Mouse (Mus musculus) myocyte (in vitro differentiated cells): Measurements from ENCODE around the gene Castor2.

Experiments used
- MAX ChIP-seq: IDR thresholded peaks from one replicate; pipeline ENCODE4 v1.6.1; 2011; ENCODE audit warnings: low read depth, mild to moderate bottlenecking, control low read depth
- MYOG ChIP-seq, 3 experiments: IDR thresholded peaks; one replicate each; pipeline ENCODE4 v1.6.1; 2011; ENCODE audit warnings: control low read depth in 2 of 3, low read depth in 2 of 3, mild to moderate bottlenecking in 2 of 3; ENCODE audit not compliant: insufficient read length in 2 of 3, control insufficient read depth in 1 of 3, insufficient read depth in 1 of 3
- POLR2A ChIP-seq: IDR thresholded peaks from one replicate; pipeline ENCODE4 v1.6.1; 2011; ENCODE audit warnings: low read depth, mild to moderate bottlenecking, control low read depth, moderate library complexity; ENCODE audit not compliant: insufficient read length
- POLR2AphosphoS2 ChIP-seq: IDR thresholded peaks from one replicate; pipeline ENCODE4 v1.6.1; 2011; ENCODE audit warnings: low read depth, control low read depth; ENCODE audit not compliant: insufficient read length
- USF1 ChIP-seq: IDR thresholded peaks from one replicate; pipeline ENCODE4 v1.6.1; 2011; ENCODE audit warnings: low read depth, mild to moderate bottlenecking, control low read depth, moderate library complexity

DNA sequence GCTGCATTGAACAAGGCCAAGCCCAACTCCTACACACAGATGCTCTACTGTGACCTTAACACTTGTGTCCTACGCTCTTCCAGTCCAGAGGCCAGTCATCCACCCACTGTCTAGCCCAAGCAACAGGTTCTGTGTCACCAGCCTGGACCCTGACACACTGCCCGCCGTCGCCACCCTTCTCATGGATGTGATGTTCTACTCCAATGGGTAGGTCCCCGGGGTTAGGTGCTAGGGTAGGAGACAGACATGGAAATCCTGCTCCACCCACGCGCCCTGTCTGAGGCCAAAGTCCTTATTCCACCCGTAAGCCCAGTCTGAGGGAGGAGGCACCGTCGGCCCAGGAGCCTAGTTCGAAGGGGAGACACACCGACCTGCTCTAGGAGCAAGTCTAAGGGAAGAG lies 36.5 kb downstream of the Castor2 start:
- TF ChIP-seq MAX (no peak), POLR2AphosphoS2 (no peak), POLR2A (no peak), MYOG (IDR thresholded peaks at IDR 0.05; ENCODE audit: control insufficient read depth in 1 of 3, insufficient read depth in 1 of 3, insufficient read length in 2 of 3, low read depth in 2 of 3) (no peak), USF1 (no peak)
